Mouse (Mus musculus) ES-Bruce4 (cell line): Measurements from ENCODE around the gene Akap13.

Experiments used
- CTCF ChIP-seq: IDR thresholded peaks from one replicate; pipeline ENCODE4 v1.8.1; 2011; ENCODE audit warnings: low read depth, low read length
- EP300 ChIP-seq: IDR thresholded peaks from 2 replicates; pipeline ENCODE4 v1.6.1; 2011; ENCODE audit warnings: low read depth, low read length; ENCODE audit not compliant: insufficient read depth
- POLR2A ChIP-seq: IDR thresholded peaks from one replicate; pipeline ENCODE4 v1.8.1; 2011; ENCODE audit warnings: low read length; ENCODE audit not compliant: insufficient read depth

DNA sequence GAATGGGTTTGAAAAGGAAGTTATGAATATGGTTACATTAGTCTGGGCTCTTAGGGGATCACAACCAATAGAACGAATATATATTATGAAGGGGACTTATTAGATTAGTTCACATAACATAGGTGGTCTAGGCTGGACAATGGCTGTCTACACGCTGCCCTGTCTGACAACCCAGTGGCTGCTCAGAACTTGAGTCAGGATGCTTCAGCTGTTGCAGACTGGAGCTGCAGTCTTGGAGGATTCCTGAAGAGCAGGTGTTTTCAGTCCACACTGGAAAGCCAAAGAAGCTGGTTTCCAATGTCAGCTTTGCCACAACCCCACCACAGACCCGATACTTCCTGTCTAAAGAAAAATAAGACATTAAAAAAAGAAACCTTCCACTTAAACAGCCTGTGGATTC, 23.3 kb upstream of the Akap13 start:
- TF ChIP-seq POLR2A = no peak
- TF ChIP-seq CTCF = no peak
- no peak for TF ChIP-seq EP300
